Mouse (Mus musculus) layer of hippocampus, adult 9-10 months (tissue): ENCODE data around the gene Pigq.

Experiments used
- DNase-seq: peaks from one replicate; pipeline ENCODE4 v3.0.0; 2022; ENCODE audit warnings: low spot score

Gene Pigq

GRCm38 (mm10) chr17:25922120-25922519 lies 22.6 kb downstream of the Pigq start:
- no peak for DNase-seq

GRCm38 (mm10) chr17:25919786-25920642 lies 24.7 kb downstream of the Pigq start:
- peak; percentile 100 for DNase-seq

GRCm38 (mm10) chr17:25919144-25919785 lies 25.5 kb downstream of the Pigq start, which contains the start of gene Rab40c:
Gene Rab40c, minus strand, starts transcription at chr17:25919727.
- no peak for DNase-seq

GRCm38 (mm10) chr17:25918037-25918750 lies 26.5 kb downstream of the Pigq start:
- no peak for DNase-seq

DNA sequence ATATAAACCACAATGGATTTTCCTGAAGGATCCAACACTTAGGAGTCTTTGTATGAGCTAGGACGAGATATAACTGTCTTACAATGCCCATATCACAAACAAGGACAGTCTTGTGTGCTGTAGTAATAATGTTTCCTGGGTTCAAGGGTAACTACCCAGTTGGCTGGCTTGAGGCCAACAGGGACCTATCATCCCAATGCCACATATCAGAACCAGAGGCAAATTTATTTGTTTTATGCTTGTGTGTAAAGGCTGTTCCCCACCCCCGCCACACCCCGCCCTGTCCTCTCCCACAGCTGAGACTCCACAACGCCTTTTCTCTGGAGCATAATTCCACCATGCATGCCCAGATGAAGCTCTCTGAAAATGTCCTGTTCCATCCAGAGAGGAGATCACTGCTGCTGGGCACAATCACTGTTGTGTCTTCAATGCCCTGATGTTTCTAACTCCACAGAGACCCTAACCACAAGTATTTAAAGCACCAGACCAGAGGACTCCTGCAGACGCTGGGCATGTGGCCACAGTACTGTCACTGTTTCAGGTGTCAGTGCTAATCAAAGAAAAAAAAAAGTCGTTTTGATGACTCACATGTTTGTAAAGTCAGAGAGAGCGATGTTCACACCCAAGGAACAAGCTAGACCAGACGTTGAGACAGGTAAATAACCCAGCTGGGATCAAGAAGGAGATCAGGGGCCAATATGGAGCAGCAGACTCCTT lies 27.6 kb downstream of the Pigq start:
- DNase-seq, result no peak

DNA sequence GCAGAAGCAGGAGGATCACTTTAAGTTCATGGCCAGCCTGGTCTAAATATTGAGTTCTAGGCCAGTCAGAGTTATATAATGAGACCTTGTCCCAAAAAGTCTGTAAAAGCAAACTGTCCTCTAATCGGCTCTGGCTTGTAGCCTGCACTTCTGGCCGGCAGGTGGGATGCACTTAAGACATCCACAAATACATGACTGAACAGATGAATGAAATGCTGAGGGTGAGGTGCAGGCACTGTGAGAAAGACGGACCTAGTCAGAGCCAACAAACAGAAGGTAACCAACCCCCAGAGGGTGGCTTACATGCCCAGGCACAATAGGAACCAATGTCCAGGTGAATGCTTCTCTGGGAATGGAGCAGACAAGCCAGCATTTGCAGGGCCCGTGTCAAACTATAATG lies 30.4 kb downstream of the Pigq start:
- DNase-seq, result no peak

GRCm38 (mm10) chr17:25913877-25914275 lies 30.9 kb downstream of the Pigq start:
- no peak for DNase-seq

DNA sequence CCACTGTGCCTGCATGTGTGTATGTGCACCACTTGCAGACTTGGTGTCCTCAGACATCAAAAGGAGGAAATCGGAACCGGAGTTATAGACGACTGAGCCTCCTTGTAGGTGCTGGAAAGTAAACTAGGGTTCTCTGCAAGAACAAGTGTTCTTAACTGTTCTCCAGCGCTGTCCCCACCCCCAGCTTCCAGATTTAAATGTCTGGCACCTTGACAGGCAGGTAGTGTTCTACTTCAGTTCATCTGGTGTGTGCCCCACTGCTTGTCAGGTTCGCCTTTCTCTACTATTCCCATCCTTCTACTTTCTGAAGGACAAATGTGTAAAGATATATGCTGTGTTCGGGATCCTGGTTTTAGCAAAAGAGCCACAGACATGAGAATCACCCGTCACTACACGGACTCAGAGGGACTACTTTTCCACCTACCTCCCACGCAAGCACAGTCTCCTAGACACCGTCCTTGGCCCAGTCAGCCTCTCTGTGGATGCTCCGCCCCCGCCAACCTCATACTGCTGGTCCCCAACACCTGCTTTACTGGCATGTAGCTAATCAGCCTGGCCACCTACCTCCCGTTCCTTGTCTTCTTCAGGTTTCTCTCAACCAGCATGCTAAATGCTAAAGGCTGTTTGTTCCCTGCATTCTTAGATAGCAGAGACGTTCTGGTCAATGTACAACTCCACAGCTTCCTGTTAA lies 31.4 kb downstream of the Pigq start:
- DNase-seq, result peak; percentile 63

DNA sequence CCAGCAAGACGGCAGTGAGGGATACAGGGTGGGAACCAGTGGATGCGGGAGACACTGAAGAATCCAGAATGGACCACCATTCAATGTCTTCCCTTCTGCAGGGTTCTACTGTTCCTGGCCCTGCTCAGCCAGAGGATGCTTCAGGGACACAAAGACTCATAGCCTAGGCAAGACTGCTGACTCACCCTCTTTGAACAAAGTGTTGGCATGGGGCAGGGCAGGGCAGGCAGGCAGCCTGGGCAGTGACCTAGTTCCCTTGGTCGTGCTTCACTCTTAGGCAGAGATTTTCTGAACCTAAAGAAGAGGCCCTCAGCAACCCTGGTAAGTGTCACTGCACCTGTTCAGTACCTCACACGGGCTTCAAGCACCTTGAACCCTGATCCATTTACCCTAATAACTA lies 32.9 kb downstream of the Pigq start:
- DNase-seq, result no peak

GRCm38 (mm10) chr17:25907640-25908039 lies 37.1 kb downstream of the Pigq start:
- no peak for DNase-seq

- DNase-seq, result no peak
These were observed 41.7 kb downstream of the Pigq start for GRCm38 (mm10) chr17:25903061-25903460.

GRCm38 (mm10) chr17:25900193-25900592 lies 44.5 kb downstream of the Pigq start:
- no peak for DNase-seq

- DNase-seq, result no peak
These were observed 48.8 kb downstream of the Pigq start for GRCm38 (mm10) chr17:25895891-25896290.

GRCm38 (mm10) chr17:25895415-25895814 lies 49.3 kb downstream of the Pigq start:
- DNase-seq, result no peak

GRCm38 (mm10) chr17:25893975-25894617 lies 50.6 kb downstream of the Pigq start:
- DNase-seq, result no peak

DNA sequence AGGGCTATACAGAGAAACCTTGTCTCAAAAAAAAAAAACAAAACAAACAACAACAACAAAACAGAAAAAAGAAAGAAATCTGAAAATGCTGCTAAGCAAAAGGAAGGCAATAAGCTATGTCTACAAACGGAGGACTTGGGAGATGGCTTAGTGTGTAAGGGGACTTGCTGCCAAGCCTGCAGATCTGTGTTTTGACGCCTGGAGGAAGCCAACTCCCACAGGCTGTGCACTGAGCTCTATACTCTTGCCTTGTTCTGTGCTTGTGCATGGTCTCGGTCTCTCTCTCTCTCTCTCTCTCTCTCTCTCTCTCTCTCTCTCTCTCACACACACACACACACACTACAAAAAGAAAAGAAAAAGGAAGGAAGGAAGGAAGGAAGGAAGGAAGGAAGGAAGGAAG lies 55.9 kb downstream of the Pigq start:
- DNase-seq, result no peak

GRCm38 (mm10) chr17:25887467-25887866 lies 57.3 kb downstream of the Pigq start:
- no peak for DNase-seq

DNA sequence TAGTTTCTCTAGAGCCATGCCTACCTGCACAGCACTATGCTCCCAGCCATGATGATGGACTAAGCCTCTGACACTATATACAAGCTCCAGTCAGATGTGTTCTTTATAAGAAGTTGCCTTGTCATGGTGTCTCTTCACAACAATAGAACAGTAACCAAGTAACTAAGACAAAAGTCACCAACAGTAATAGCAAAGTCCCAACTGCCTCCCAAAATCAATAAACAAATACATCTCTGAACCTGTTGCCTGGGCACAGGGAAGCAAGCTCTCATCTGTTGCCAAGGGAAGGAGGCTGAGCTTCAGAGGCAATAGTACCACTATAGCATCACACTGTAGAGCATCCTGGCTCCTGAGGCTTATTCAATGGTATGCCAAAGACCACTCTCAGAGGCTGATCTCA lies 57.9 kb downstream of the Pigq start:
- no peak for DNase-seq

GRCm38 (mm10) chr17:25885636-25886035 lies 59.1 kb downstream of the Pigq start:
- DNase-seq, result no peak

GRCm38 (mm10) chr17:25883824-25884223 lies 60.9 kb downstream of the Pigq start:
- DNase-seq, result no peak

- DNase-seq, result no peak
These were observed 61.5 kb downstream of the Pigq start for GRCm38 (mm10) chr17:25883268-25883667.
